Mouse (Mus musculus) stomach, postnatal 0 days (tissue): Measurements from ENCODE around the gene 4921517D22Rik. TPM values are rescaled to one million over a fixed set of nuclear protein-coding genes. Genes with fewer than 3 reads are reported as not detected.
A peak's percentile ranks its signal among the peaks of the same experiment; 100 is the strongest.

Source experiments
- ATAC-seq: fragments of 200-750 bp; cut with Nextera tagmentation; 2 replicates; pipeline ENCODE4 v1.8.0; 2017; ENCODE audit not compliant: low FRiP score, low TSS enrichment
- DNase-seq: peaks from one replicate; pipeline ENCODE4 v3.0.0-alpha.2; 2016; ENCODE audit warnings: low spot score
- H3K27ac ChIP-seq: fragments of 300-500 bp; sonication (generic); replicated peaks from 2 replicates; pipeline ENCODE4 v1.5.1; 2014; ENCODE audit warnings: mild to moderate bottlenecking, control low read depth
- H3K27me3 ChIP-seq: fragments of 300-500 bp; sonication (generic); 2 replicates; pipeline ENCODE4 v1.6.1; 2014; ENCODE audit warnings: low read length; ENCODE audit not compliant: control insufficient read depth, insufficient read depth
- H3K36me3 ChIP-seq: fragments of 300-500 bp; sonication (generic); 2 replicates; pipeline ENCODE4 v1.6.1; 2014; ENCODE audit warnings: low read length, mixed read lengths; ENCODE audit not compliant: control insufficient read depth, insufficient read depth
- H3K4me1 ChIP-seq: fragments of 300-500 bp; sonication (generic); replicated peaks from 2 replicates; pipeline ENCODE4 v1.6.1; 2014; ENCODE audit warnings: antibody characterized with exemption; ENCODE audit not compliant: control insufficient read depth, insufficient read depth
- H3K4me2 ChIP-seq: fragments of 300-500 bp; sonication (generic); replicated peaks from 2 replicates; pipeline ENCODE4 v1.6.1; 2014; ENCODE audit warnings: low read depth, mild to moderate bottlenecking, control low read depth, moderate library complexity
- H3K4me3 ChIP-seq: fragments of 300-500 bp; sonication (generic); 2 replicates; pipeline ENCODE4 v1.5.1; 2014; ENCODE audit warnings: low read depth, low read length, control low read depth
- H3K9ac ChIP-seq: fragments of 300-500 bp; sonication (generic); 2 replicates; pipeline ENCODE4 v1.6.1; 2014; ENCODE audit warnings: mild to moderate bottlenecking, low read length, control low read depth, mixed read lengths
- H3K9me3 ChIP-seq: fragments of 300-500 bp; sonication (generic); 2 replicates; pipeline ENCODE4 v1.6.1; 2016; ENCODE audit warnings: low read length; ENCODE audit not compliant: control insufficient read depth
- CTCF ChIP-seq: IDR thresholded peaks from 2 replicates; pipeline ENCODE4 v1.5.1; 2016; ENCODE audit warnings: antibody characterized with exemption, low read depth, mild to moderate bottlenecking, moderate library complexity
- EP300 ChIP-seq: optimal IDR thresholded peaks from 2 replicates; pipeline ENCODE3; 2016; ENCODE audit warnings: antibody characterized with exemption
- WGBS: fragments of 180-500 bp; shearing (Covaris S2); extraction: QIAGEN DNeasy Blood & Tissue Kit; methylation state at CpG from one replicate; pipeline ENCODE4 v1.1.7; 2014; 5-methylcytosine and 5-hydroxymethylcytosine counted together
- polyA plus RNA-seq: library from polyadenylated mRNA; unstranded; fragments of >200 nt; fragmentation: Nextera tagmentation; extraction: Ambion mirVana; gene quantifications from 2 replicates; pipeline ENCODE4 v1.2.1, GENCODE M21; 2015

Gene 4921517D22Rik
- polyA plus RNA-seq, 1 experiment from 2014 or later: not detected

GRCm38 (mm10) chr13:59669946-59670345, 24.0 kb downstream of the 4921517D22Rik start:
- no peak overlapping the region for H3K4me3 ChIP-seq
- no peaks in the 10 kb centered on the region for H3K27me3 ChIP-seq
- no peak overlapping the region; the same call in 1 of the 2 replicates for H3K27ac ChIP-seq
- H3K4me2 ChIP-seq: no peak overlapping the region
- peaks cover 4% of the 10 kb centered on the region; the same call in 1 of the 2 replicates for H3K36me3 ChIP-seq
- no peak overlapping the region for H3K9ac ChIP-seq
- DNase-seq (no peak), ATAC-seq (no peak)
- no peak for TF ChIP-seq CTCF
- H3K4me1 ChIP-seq: no peaks in the 10 kb centered on the region
- no peaks in the 10 kb centered on the region for H3K9me3 ChIP-seq
- WGBS: 81% methylated on average over 10 of the region's 10 CpGs

- H3K36me3 ChIP-seq: peaks cover 7% of the 10 kb centered on the region; the same call in 1 of the 2 replicates
- H3K27me3 ChIP-seq: no peaks in the 10 kb centered on the region
- H3K9me3 ChIP-seq: no peaks in the 10 kb centered on the region
- ATAC-seq (peak; percentile 94), DNase-seq (peak; percentile 86)
- H3K27ac ChIP-seq: peak overlapping the region; percentile 86
- no peak overlapping the region for H3K4me3 ChIP-seq
- 0 out of 2 replicates have a peak overlapping the region, but pooled peaks have one; percentile 27 for H3K9ac ChIP-seq
- no peaks in the 10 kb centered on the region for H3K4me1 ChIP-seq
- no peak overlapping the region for H3K4me2 ChIP-seq
- WGBS: 33% methylated on average over 11 of the region's 11 CpGs
- TF ChIP-seq EP300: no peak
These were observed 25.3 kb downstream of the 4921517D22Rik start for GRCm38 (mm10) chr13:59668501-59669093.

GRCm38 (mm10) chr13:59667763-59668162, 26.1 kb downstream of the 4921517D22Rik start:
- 73% methylated on average over 5 of the region's 5 CpGs for WGBS
- DNase-seq (no peak), ATAC-seq (no peak)
- H3K4me2 ChIP-seq: no peak overlapping the region
- H3K36me3 ChIP-seq: peaks cover 7% of the 10 kb centered on the region; the same call in 1 of the 2 replicates
- H3K4me3 ChIP-seq: no peak overlapping the region
- TF ChIP-seq CTCF (no peak), EP300 (no peak)
- no peaks in the 10 kb centered on the region for H3K4me1 ChIP-seq
- no peak overlapping the region for H3K27ac ChIP-seq
- no peaks in the 10 kb centered on the region for H3K27me3 ChIP-seq
- H3K9me3 ChIP-seq: no peaks in the 10 kb centered on the region
- H3K9ac ChIP-seq: no peak overlapping the region

- WGBS: 83% methylated on average over 19 of the region's 19 CpGs
- Histone ChIP-seq H3K4me1 (no peaks in the 10 kb centered on the region), H3K27ac (no peak overlapping the region)
These were observed 29.8 kb downstream of the 4921517D22Rik start for GRCm38 (mm10) chr13:59663939-59664712.

GRCm38 (mm10) chr13:59661966-59662365, 31.9 kb downstream of the 4921517D22Rik start:
- no peak for DNase-seq
- Histone ChIP-seq H3K27ac (no peak overlapping the region), H3K4me2 (no peak overlapping the region)

More at GRCm38 (mm10) chr13:59663939-59664712, 29.8 kb downstream of the 4921517D22Rik start:
- Histone ChIP-seq H3K36me3 (peaks cover 7% of the 10 kb centered on the region; the same call in 1 of the 2 replicates), H3K9me3 (no peaks in the 10 kb centered on the region), H3K27me3 (no peaks in the 10 kb centered on the region), H3K9ac (no peak overlapping the region), H3K4me2 (no peak overlapping the region), H3K4me3 (no peak overlapping the region)
- TF ChIP-seq EP300 (no peak), CTCF (no peak)
- no peak for ATAC-seq
- DNase-seq: no peak

GRCm38 (mm10) chr13:59661387-59661786, 32.5 kb downstream of the 4921517D22Rik start:
- Histone ChIP-seq H3K4me1 (no peaks in the 10 kb centered on the region), H3K4me3 (no peak overlapping the region), H3K27ac (no peak overlapping the region), H3K36me3 (peaks cover 7% of the 10 kb centered on the region; the same call in 1 of the 2 replicates), H3K9ac (no peak overlapping the region), H3K4me2 (no peak overlapping the region), H3K27me3 (no peaks in the 10 kb centered on the region), H3K9me3 (no peaks in the 10 kb centered on the region)
- TF ChIP-seq EP300 (no peak), CTCF (no peak)
- WGBS: 59% methylated on average over 8 of the region's 8 CpGs
- ATAC-seq (peak; percentile 30; the same call in 1 of the 2 replicates), DNase-seq (no peak)

More at GRCm38 (mm10) chr13:59661966-59662365, 31.9 kb downstream of the 4921517D22Rik start:
- no peak overlapping the region for H3K9ac ChIP-seq
- H3K36me3 ChIP-seq: peaks cover 7% of the 10 kb centered on the region; the same call in 1 of the 2 replicates
- ATAC-seq: no peak
- no peaks in the 10 kb centered on the region for H3K9me3 ChIP-seq
- H3K4me3 ChIP-seq: no peak overlapping the region
- TF ChIP-seq EP300: no peak
- TF ChIP-seq CTCF: no peak
- WGBS: 93% methylated on average over 12 of the region's 12 CpGs
- no peaks in the 10 kb centered on the region for H3K4me1 ChIP-seq
- H3K27me3 ChIP-seq: no peaks in the 10 kb centered on the region
